Mouse (Mus musculus): ENCODE results near the gene Haus4. TPM values are rescaled to one million over a fixed set of nuclear protein-coding genes. Genes with fewer than 3 reads are reported as not detected.

Haus4 gene
- polyA plus RNA-seq, 1 experiment from 2014 or later, result 68.7 TPM

DNA sequence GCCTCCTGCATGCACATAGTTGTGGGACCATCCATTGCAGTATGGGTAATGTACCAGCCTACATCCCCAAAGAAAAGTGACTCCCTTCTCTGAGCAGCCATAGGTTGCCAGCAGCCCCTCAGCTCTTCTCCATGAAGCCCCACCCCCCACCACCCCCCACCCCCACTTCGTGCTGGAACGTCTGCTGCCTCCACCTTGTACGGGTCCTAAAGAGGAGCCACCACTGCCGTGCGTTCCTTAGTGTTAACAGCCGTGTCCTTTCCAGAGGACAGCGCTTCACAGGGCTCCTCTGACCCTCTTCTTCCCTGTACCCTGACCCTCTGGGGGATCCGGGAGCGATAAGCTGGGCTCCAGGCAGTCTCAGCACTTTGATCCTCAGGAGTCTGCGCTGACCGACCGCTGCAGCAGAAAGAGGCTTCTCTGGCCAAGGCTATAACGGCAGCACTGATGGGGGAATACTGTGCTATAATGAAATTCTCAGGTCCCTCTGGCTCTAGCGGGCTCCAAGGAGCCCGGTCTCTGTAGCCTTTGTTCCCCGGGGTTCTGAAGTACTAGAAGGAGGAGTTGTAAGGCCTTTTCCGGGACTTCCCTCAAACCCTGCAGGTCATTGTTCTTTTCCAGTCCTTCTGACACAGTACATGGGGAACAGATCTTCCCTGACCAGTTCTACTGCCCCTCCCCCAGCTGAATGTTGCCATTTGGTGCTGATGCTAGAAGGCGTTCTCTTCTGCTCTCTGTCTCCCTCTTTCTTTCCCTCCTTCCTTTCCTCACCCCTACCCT, 27.0 kb downstream of the Haus4 start:
- Histone ChIP-seq H3K4me2 (peak overlapping the region; percentile 71), H3K4me1 (peaks cover 17% of the 10 kb centered on the region), H3K27ac (no peak overlapping the region), H3K9ac (peak overlapping the region; percentile 29), H3K4me3 (peak overlapping the region; percentile 35), H3K27me3 (no peaks in the 10 kb centered on the region), H3K36me3 (no peaks in the 10 kb centered on the region), H3K9me3 (no peaks in the 10 kb centered on the region)
- WGBS, result 2% methylated on average over 18 of the region's 18 CpGs
- peak; percentile 55; the same call in 1 of the 2 replicates for ATAC-seq (ENCODE audit: borderline replicate concordance, extremely low read depth, low FRiP score, low TSS enrichment)

DNA sequence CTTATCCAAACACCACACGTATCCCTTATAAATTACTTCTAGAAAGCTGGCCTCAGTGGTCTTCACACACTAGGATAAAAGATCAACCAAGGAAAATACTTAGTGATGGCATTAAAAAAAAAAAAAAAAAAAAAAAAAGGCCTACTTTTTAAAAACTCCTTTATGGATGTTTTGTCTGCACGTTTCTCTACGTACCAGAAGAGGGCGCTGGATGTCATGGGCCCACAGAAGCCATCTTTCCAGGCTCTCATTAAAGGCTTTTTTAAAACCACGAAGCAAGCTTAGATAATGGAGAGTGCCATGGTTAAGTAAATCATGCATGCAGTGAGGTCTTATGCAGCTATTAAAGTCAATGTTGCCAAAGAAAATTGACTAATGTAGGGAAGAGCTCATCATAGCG, 30.8 kb downstream of the Haus4 start:
- no peak overlapping the region for H3K4me2 ChIP-seq
- no peaks in the 10 kb centered on the region for H3K9me3 ChIP-seq
- H3K4me3 ChIP-seq, result no peak overlapping the region
- no peak overlapping the region for H3K9ac ChIP-seq
- 34% methylated on average over 6 of the region's 6 CpGs for WGBS
- no peak for ATAC-seq (ENCODE audit: borderline replicate concordance, extremely low read depth, low FRiP score, low TSS enrichment)
- no peaks in the 10 kb centered on the region for H3K36me3 ChIP-seq
- peaks cover 15% of the 10 kb centered on the region for H3K4me1 ChIP-seq
- no peaks in the 10 kb centered on the region for H3K27me3 ChIP-seq
- H3K27ac ChIP-seq, result no peak overlapping the region

DNA sequence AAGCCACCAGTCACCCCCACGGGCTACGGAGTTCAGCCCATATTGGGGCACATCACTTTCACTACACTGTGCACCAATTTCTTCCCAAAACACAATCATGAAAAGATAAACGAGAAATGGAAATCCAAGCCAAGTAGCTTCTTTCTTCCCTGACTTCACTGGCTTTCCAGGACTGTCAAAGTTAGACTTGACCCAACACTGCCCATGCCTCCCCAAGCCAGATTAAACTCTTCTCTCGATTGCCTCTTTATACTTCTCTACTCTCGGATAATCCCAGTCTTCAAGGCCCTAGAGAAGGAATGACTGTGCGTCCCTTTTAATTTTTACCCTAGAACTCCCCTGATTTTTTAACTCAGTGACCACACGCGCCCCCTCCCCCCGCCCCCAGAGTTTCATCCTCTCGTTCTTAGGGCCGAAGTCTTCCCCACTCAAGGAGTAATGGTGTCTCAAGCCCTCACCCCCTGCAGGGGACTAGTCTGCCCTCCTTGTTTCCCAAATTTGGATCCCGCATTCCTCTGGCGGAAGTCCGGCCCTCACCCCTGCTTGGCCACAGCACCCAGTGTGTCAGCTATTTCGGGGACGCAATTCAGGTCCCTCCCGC, 37.6 kb downstream of the Haus4 start:
- H3K9me3 ChIP-seq, result no peaks in the 10 kb centered on the region
- WGBS, result 4% methylated on average over 17 of the region's 17 CpGs
- H3K27ac ChIP-seq, result peak overlapping the region; percentile 37
- H3K4me2 ChIP-seq, result peak overlapping the region; percentile 70
- H3K9ac ChIP-seq, result peak overlapping the region; percentile 65
- H3K4me1 ChIP-seq, result peaks cover 21% of the 10 kb centered on the region
- H3K4me3 ChIP-seq, result peak overlapping the region; percentile 69
- H3K36me3 ChIP-seq, result peaks cover 35% of the 10 kb centered on the region
- H3K27me3 ChIP-seq, result no peaks in the 10 kb centered on the region
- peak; percentile 57 for ATAC-seq (ENCODE audit: borderline replicate concordance, extremely low read depth, low FRiP score, low TSS enrichment)

DNA sequence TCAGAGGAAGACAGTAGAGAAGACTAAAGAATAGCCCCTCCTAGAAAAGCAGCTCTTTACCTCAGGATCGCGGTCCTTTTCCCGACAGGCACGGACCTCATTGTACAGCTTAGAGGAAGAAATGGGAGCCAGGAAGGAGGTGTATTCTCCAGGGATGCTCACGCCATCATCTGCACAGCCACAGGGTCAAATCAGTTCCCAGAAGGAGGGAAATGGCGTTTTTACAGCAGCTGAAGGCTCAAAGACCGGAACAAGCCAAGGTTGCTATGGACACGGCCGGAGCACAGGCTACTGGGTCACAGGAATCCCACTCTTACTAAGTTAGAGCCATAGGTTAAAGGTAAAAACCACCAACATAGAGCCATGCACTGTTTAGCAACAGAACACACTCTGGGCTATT, 44.6 kb downstream of the Haus4 start:
- ATAC-seq (ENCODE audit: borderline replicate concordance, extremely low read depth, low FRiP score, low TSS enrichment), result no peak
- H3K36me3 ChIP-seq, result peaks cover 83% of the 10 kb centered on the region
- no peaks in the 10 kb centered on the region for H3K4me1 ChIP-seq
- no peak overlapping the region for H3K9ac ChIP-seq
- H3K4me2 ChIP-seq, result no peak overlapping the region
- no peaks in the 10 kb centered on the region for H3K9me3 ChIP-seq
- H3K4me3 ChIP-seq, result no peak overlapping the region
- H3K27ac ChIP-seq, result no peak overlapping the region
- no peaks in the 10 kb centered on the region for H3K27me3 ChIP-seq
- WGBS, result 92% methylated on average over 9 of the region's 9 CpGs

DNA sequence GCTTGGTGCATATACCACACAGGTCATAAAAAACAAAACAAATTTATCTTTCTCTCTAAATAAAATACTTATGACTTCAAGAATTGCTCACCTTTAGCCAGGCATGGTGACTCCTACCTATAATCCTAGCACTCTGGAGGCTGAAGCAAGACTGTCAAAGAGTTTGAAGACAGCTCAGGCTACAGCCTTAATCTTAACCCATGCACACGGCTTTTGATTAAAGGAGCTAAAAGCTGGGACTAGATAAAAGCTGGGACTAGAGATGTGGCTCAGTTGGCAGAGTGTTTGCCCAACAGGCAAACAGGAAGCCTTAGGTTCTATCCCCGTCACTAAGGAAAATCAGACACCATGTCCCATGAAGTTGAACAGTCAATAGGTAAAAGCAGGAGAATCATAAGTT, 51.3 kb downstream of the Haus4 start:
- H3K9me3 ChIP-seq, result no peaks in the 10 kb centered on the region
- WGBS, result 72% methylated on average over 2 of the region's 2 CpGs
- no peaks in the 10 kb centered on the region for H3K27me3 ChIP-seq
- H3K4me1 ChIP-seq, result no peaks in the 10 kb centered on the region
- no peak for ATAC-seq (ENCODE audit: borderline replicate concordance, extremely low read depth, low FRiP score, low TSS enrichment)
- no peak overlapping the region for H3K4me2 ChIP-seq
- no peak overlapping the region for H3K27ac ChIP-seq
- H3K4me3 ChIP-seq, result no peak overlapping the region
- H3K36me3 ChIP-seq, result peaks cover 17% of the 10 kb centered on the region
- H3K9ac ChIP-seq, result no peak overlapping the region

DNA sequence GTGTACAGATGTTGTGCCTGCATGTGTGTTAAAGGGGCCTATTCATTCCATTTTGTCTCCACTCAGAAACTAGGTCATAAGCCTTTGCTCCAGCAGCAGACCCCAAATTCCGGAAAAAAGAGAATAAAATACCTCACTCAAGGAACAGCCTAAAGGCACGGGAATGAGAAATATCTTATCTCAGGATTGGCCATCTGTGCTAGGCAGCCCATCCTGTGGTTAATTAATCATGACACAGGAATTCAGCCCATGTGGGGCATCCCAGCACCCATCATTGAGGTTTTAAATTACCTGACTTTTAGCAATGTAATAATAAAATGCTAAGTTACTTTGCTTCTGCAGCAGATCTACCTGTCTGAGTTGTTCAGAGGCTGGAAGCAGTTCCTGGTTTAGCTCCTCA, 53.1 kb downstream of the Haus4 start:
- Histone ChIP-seq H3K4me2 (no peak overlapping the region), H3K27ac (no peak overlapping the region), H3K4me3 (no peak overlapping the region)

DNA sequence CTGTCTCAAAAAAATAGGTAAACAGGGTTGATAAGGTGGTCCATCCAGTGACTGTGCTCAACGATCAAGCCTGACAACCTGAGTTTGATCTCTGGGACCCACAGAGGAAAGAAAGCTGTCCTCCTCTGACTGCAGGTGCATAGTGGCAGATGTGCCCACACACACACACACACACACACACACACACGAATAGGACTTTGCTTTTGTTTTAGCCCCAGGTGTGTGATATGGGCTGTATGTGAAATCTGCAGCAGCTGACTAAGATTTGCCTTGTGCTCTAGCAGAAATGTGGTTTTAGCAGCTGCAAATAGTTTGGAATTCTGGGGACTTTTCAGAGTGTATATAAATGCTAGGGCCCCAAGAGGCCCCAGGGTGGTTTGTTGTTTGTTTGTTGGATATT, 55.1 kb downstream of the Haus4 start:
- Histone ChIP-seq H3K4me1 (no peaks in the 10 kb centered on the region), H3K36me3 (no peaks in the 10 kb centered on the region), H3K4me2 (no peak overlapping the region), H3K9ac (no peak overlapping the region), H3K4me3 (no peak overlapping the region), H3K27ac (no peak overlapping the region), H3K9me3 (no peaks in the 10 kb centered on the region), H3K27me3 (no peaks in the 10 kb centered on the region)
- WGBS, result 36% methylated on average over 2 of the region's 2 CpGs
- no peak for ATAC-seq (ENCODE audit: borderline replicate concordance, extremely low read depth, low FRiP score, low TSS enrichment)

More for the DNA sequence above, 53.1 kb downstream of the Haus4 start:
- WGBS, result 49% methylated on average over 2 of the region's 2 CpGs
- Histone ChIP-seq H3K9ac (no peak overlapping the region), H3K4me1 (no peaks in the 10 kb centered on the region), H3K9me3 (no peaks in the 10 kb centered on the region), H3K36me3 (no peaks in the 10 kb centered on the region), H3K27me3 (no peaks in the 10 kb centered on the region)
- no peak for ATAC-seq (ENCODE audit: borderline replicate concordance, extremely low read depth, low FRiP score, low TSS enrichment)

DNA sequence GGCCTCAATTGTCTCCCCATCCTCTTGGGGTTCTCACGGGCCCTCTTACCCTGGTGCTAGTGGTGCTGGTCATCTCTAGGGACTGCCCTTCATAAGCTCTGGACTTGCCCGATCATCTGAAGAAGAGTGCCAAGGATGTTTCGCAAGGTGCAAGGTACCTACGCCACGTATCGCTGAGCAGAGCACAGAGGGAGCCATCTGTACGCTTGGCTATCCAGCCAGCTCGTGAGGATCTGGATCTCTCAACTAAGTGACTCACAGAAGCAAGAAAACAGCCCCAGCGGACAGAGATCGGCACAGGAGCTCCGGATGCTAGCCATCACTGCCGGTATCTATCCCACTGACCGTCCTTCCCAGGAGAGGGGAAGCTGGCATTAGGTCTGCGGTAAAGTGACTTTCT, 57.7 kb downstream of the Haus4 start:
- H3K4me2 ChIP-seq, result no peak overlapping the region
- no peak overlapping the region for H3K4me3 ChIP-seq
- no peak overlapping the region for H3K9ac ChIP-seq
- H3K4me1 ChIP-seq, result no peaks in the 10 kb centered on the region
- no peak overlapping the region for H3K27ac ChIP-seq
- H3K36me3 ChIP-seq, result no peaks in the 10 kb centered on the region
- 80% methylated on average over 14 of the region's 14 CpGs for WGBS
- no peaks in the 10 kb centered on the region for H3K27me3 ChIP-seq
- no peak for ATAC-seq (ENCODE audit: borderline replicate concordance, extremely low read depth, low FRiP score, low TSS enrichment)
- H3K9me3 ChIP-seq, result no peaks in the 10 kb centered on the region

DNA sequence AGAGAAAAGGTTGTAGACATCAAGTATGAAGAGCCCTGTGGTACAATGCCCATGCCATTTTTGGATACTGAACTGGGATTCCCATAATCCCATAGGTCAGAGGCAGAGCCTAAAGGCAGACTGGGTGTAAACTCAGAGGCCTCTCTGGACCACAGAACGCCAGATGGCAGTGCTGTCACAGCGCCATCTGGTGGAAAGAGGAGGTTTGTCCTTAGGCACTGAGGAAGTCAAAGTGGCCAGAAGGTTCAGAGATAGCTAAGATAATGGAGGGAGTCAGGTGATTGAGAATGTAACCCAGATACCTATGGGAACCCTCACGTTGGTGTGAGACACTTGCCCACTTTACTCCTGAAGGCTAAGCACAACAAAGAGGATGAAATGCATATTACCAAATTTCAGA, 60.2 kb downstream of the Haus4 start:
- Histone ChIP-seq H3K27ac (no peak overlapping the region), H3K4me2 (no peak overlapping the region), H3K4me1 (no peaks in the 10 kb centered on the region), H3K27me3 (no peaks in the 10 kb centered on the region), H3K9me3 (no peaks in the 10 kb centered on the region), H3K9ac (no peak overlapping the region), H3K36me3 (no peaks in the 10 kb centered on the region), H3K4me3 (no peak overlapping the region)
- 0% methylated on average over 3 of the region's 3 CpGs for WGBS
- ATAC-seq (ENCODE audit: borderline replicate concordance, extremely low read depth, low FRiP score, low TSS enrichment), result no peak; the same call in 1 of the 2 replicates

DNA sequence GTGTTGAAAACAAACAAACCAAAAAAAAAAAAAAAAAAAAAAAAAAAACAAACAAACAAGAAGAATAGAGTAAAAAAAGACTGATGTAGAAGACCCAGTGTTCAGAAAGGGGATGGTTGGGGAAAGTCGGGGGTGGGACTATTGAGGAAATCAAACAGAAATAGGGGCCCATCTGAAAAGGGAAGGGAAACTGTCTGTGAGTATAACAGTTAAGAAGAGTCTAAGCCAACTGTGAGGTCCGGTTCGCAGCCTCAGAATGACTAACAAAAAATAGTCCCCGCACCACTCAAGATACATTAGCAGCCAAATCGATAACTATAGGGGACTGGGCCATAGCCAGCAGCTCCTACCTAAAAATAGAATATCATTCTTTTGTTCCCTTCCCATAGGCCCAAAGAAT, 61.2 kb downstream of the Haus4 start:
- no peaks in the 10 kb centered on the region for H3K27me3 ChIP-seq
- no peak overlapping the region for H3K4me2 ChIP-seq
- no peaks in the 10 kb centered on the region for H3K9me3 ChIP-seq
- H3K27ac ChIP-seq, result no peak overlapping the region
- no peak overlapping the region for H3K4me3 ChIP-seq
- ATAC-seq (ENCODE audit: borderline replicate concordance, extremely low read depth, low FRiP score, low TSS enrichment), result no peak
- H3K36me3 ChIP-seq, result no peaks in the 10 kb centered on the region
- no peak overlapping the region for H3K9ac ChIP-seq
- 88% methylated on average over 5 of the region's 5 CpGs for WGBS
- no peaks in the 10 kb centered on the region for H3K4me1 ChIP-seq

DNA sequence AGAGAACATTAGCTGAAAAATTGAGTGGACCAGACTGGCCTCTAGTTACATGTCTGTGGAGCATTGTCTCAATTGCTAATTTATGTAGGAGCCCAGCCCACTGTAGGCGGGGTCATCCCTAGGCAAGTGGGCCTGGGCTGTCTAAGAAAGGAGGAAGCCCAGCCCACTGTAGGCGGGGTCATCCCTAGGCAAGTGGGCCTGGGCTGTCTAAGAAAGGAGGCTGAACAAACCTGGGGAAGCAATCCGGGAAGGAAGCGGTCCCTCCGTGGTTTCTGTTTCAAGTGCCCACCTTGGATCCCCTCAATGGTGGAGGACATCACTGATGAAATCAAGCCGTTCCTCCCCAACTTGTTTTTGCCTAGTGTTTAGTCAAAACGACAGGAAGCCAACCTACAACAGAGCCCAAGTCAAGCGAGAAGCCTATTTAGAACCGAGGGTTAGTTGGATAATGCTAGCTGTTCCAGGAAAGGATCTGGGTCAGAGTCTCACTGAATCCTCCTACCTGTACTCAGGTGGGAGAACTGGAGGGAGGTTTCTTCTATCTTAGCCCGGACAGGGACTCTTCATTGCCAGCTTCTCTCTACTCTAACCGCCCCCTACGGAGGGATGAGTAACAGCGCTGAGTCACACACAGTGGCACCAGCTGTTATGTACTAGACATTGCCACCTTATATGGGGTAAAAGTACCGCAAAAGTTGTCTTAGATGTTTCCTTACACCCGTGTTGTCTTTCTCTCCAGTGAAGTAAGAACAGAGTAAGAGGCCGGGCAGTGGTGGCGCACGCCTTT, 61.9 kb downstream of the Haus4 start:
- 63% methylated on average over 18 of the region's 18 CpGs for WGBS
- Histone ChIP-seq H3K9me3 (no peaks in the 10 kb centered on the region), H3K36me3 (no peaks in the 10 kb centered on the region), H3K27me3 (no peaks in the 10 kb centered on the region), H3K4me1 (no peaks in the 10 kb centered on the region), H3K4me2 (no peak overlapping the region), H3K4me3 (no peak overlapping the region), H3K27ac (no peak overlapping the region), H3K9ac (no peak overlapping the region)
- ATAC-seq (ENCODE audit: borderline replicate concordance, extremely low read depth, low FRiP score, low TSS enrichment), result peak; percentile 69; the same call in 1 of the 2 replicates
